Comparison of ENCODE assay signal across 28 mouse cellular contexts in the genomic region with DNA sequence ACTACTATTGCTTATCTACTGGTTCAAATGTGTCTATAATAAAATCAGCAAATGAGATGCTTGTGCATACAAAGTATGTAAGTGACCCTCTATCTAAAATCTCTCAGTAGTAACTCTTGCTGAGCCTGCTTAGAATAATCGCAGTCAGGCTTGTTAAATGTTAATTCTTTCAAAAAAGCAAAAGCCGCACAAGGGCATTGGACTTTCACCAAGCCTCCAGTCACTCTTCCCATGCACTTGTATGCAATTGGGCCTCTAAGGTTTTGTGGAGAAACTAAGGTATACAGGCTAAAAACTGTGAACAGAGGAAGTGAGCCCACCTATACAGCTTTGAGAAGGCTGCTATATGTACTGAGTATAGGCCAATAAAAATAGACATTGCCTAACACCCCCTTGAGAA.
"Had no signal": no experiment of that assay in that cellular context is flagged by ENCODE, and none has a peak within 500 bp of the region (broad histone marks: within the 10 kb centered on the region; RNA-seq: fewer than 3 reads in every experiment).

No protein-coding gene starts in this region.

- H3K4me1 ChIP-seq: embryonic facial prominence, embryonic 12.5 days; embryonic facial prominence, embryonic 15.5 days; forebrain, embryonic 12.5 days; forebrain, embryonic 13.5 days; forebrain, embryonic 15.5 days had no signal

- H3K9me3 ChIP-seq: embryonic facial prominence, embryonic 12.5 days; embryonic facial prominence, embryonic 13.5 days; embryonic facial prominence, embryonic 15.5 days; forebrain, embryonic 12.5 days; forebrain, embryonic 13.5 days; forebrain, embryonic 15.5 days had no signal

- H3K4me2 ChIP-seq: embryonic facial prominence, embryonic 12.5 days; embryonic facial prominence, embryonic 13.5 days; embryonic facial prominence, embryonic 15.5 days; forebrain, embryonic 12.5 days; forebrain, embryonic 13.5 days; forebrain, embryonic 15.5 days had no signal

- DNase-seq: cerebellum, adult 18-20 months; cerebellum, adult 2 months; cerebellum, adult 8-10 months; cerebellum, adult 9-10 months; cerebellum, adult 9-11 months; cerebellum, postnatal 10 days; cerebellum, postnatal 14 days; cerebellum, postnatal 25 days; cerebellum, postnatal 36 days; embryo, embryonic 11 days; forebrain, postnatal 0 days; gastrocnemius, adult 2 months; gastrocnemius, postnatal 10 days; gastrocnemius, postnatal 14 days; gastrocnemius, postnatal 25 days; gastrocnemius, postnatal 36 days; heart, adult 11 months had no signal

- H3K36me3 ChIP-seq: embryonic facial prominence, embryonic 10.5 days; embryonic facial prominence, embryonic 12.5 days; embryonic facial prominence, embryonic 13.5 days; embryonic facial prominence, embryonic 15.5 days; forebrain, embryonic 10.5 days; forebrain, embryonic 12.5 days; forebrain, embryonic 15.5 days had no signal

- ATAC-seq: forebrain, embryonic 13.5 days; forebrain, embryonic 14.5 days; forebrain, embryonic 15.5 days; forebrain, embryonic 16.5 days; forebrain, postnatal 0 days had no signal

- H3K4me3 ChIP-seq: embryonic facial prominence, embryonic 10.5 days; embryonic facial prominence, embryonic 12.5 days; embryonic facial prominence, embryonic 13.5 days; embryonic facial prominence, embryonic 15.5 days; erythroblast, embryonic 14.5 days; forebrain, embryonic 10.5 days; forebrain, embryonic 12.5 days; forebrain, embryonic 13.5 days; forebrain, embryonic 15.5 days; gastrocnemius, adult 2 months had no signal

- H3K27ac ChIP-seq: embryonic facial prominence, embryonic 10.5 days; embryonic facial prominence, embryonic 12.5 days; embryonic facial prominence, embryonic 13.5 days; embryonic facial prominence, embryonic 15.5 days; forebrain, embryonic 10.5 days; forebrain, embryonic 12.5 days; forebrain, embryonic 13.5 days; forebrain, embryonic 15.5 days; gastrocnemius, adult 2 months had no signal

- H3K9ac ChIP-seq: embryonic facial prominence, embryonic 12.5 days; embryonic facial prominence, embryonic 13.5 days; embryonic facial prominence, embryonic 15.5 days; forebrain, embryonic 12.5 days; forebrain, embryonic 13.5 days; forebrain, embryonic 15.5 days; forebrain, postnatal 0 days had no signal
